ENCODE assay signal across 10 mouse cellular contexts in genomic region chr11:116725031-116725948, GRCm38 (mm10). TPM values are rescaled to one million over a fixed set of nuclear protein-coding genes. Genes with fewer than 3 reads are reported as not detected.
DNase-seq lines count a peak whose midpoint lies in the region; ATAC-seq lines count a peak whose summit lies in the region.
"Had no signal": no experiment of that assay in that cellular context is flagged by ENCODE, and none has a peak within 500 bp of the region (broad histone marks: within the 10 kb centered on the region; RNA-seq: fewer than 3 reads in every experiment).

No protein-coding gene starts in this region.

- H3K27ac ChIP-seq in kidney, embryonic 16.5 days (ENCODE audit: low read length): no peak overlapping the region
- H3K27ac ChIP-seq in embryonic facial prominence, embryonic 14.5 days (replicated peaks; ENCODE audit: low read depth, low read length): 0 out of 2 replicates have a peak overlapping the region, but pooled peaks have one; percentile 21
- no peak overlapping the region for H3K27ac ChIP-seq in midbrain, embryonic 15.5 days

- DNase-seq in kidney, postnatal 36 days: no peak
- peak; percentile 93 for DNase-seq in WW6 (ENCODE audit: low read depth, low spot score)
- peak; percentile 63 for DNase-seq in embryonic facial prominence, embryonic 14.5 days (ENCODE audit: low spot score)
- no peak for DNase-seq in spleen, postnatal 10 days (ENCODE audit: low spot score in 2 of 2)
- no peak for DNase-seq in gastrocnemius, postnatal 14 days
- no peak for DNase-seq in thymus, postnatal 36 days
- DNase-seq: adrenal gland, postnatal 14 days had no signal

- 39% methylated on average over 27 of the region's 27 CpGs for WGBS in kidney, embryonic 16.5 days
- WGBS in embryonic facial prominence, embryonic 14.5 days: 40% methylated on average over 27 of the region's 27 CpGs
- 34% methylated on average over 27 of the region's 27 CpGs for WGBS in midbrain, embryonic 15.5 days

- ATAC-seq in kidney, embryonic 16.5 days (ENCODE audit: low FRiP score, low TSS enrichment): no peak
- peak; percentile 74 for ATAC-seq in embryonic facial prominence, embryonic 14.5 days (ENCODE audit: low read depth)
- ATAC-seq in midbrain, embryonic 15.5 days (replicated peaks): no peak

- no peaks in the 10 kb centered on the region for H3K36me3 ChIP-seq in kidney, embryonic 16.5 days (ENCODE audit: insufficient read depth, low read length)
- no peaks in the 10 kb centered on the region for H3K36me3 ChIP-seq in embryonic facial prominence, embryonic 14.5 days (ENCODE audit: control insufficient read depth, insufficient read depth, low read length)
- no peaks in the 10 kb centered on the region for H3K36me3 ChIP-seq in midbrain, embryonic 15.5 days (replicated peaks)

- no peak overlapping the region for H3K9ac ChIP-seq in kidney, embryonic 16.5 days (replicated peaks; ENCODE audit: low read length)
- no peak overlapping the region for H3K9ac ChIP-seq in embryonic facial prominence, embryonic 14.5 days (ENCODE audit: low read depth, low read length)
- H3K9ac ChIP-seq in midbrain, embryonic 15.5 days: no peak overlapping the region

- peak overlapping the region; percentile 13; the same call in 1 of the 2 replicates for H3K4me3 ChIP-seq in kidney, embryonic 16.5 days (ENCODE audit: low read length)
- peak overlapping the region; percentile 16; the same call in 1 of the 2 replicates for H3K4me3 ChIP-seq in embryonic facial prominence, embryonic 14.5 days (ENCODE audit: low read depth, low read length)
- peak overlapping the region; percentile 17 for H3K4me3 ChIP-seq in midbrain, embryonic 15.5 days

- H3K4me1 ChIP-seq in kidney, embryonic 16.5 days (ENCODE audit: insufficient read depth, low read length): peaks cover 3% of the 10 kb centered on the region; the same call in 1 of the 2 replicates
- H3K4me1 ChIP-seq in embryonic facial prominence, embryonic 14.5 days (ENCODE audit: control insufficient read depth, insufficient read depth, low read length): peaks cover 8% of the 10 kb centered on the region; the same call in 1 of the 2 replicates
- H3K4me1 ChIP-seq in midbrain, embryonic 15.5 days: no peaks in the 10 kb centered on the region

- peak overlapping the region; percentile 34 for H3K4me2 ChIP-seq in kidney, embryonic 16.5 days (replicated peaks; ENCODE audit: low read depth, low read length)
- peak overlapping the region; percentile 32 for H3K4me2 ChIP-seq in embryonic facial prominence, embryonic 14.5 days (ENCODE audit: low read depth, low read length)
- H3K4me2 ChIP-seq in midbrain, embryonic 15.5 days: peak overlapping the region; percentile 43

- intact Hi-C loops in gastrocnemius, postnatal 14 days (cut with DNase I; ENCODE audit: low total_unique reads): no loop called here

- H3K27me3 ChIP-seq in kidney, embryonic 16.5 days (ENCODE audit: insufficient read depth, low read length): no peaks in the 10 kb centered on the region
- no peaks in the 10 kb centered on the region; the same call in 1 of the 2 replicates for H3K27me3 ChIP-seq in embryonic facial prominence, embryonic 14.5 days (replicated peaks; ENCODE audit: control insufficient read depth, insufficient read depth, low read length)
- H3K27me3 ChIP-seq in midbrain, embryonic 15.5 days (replicated peaks): no peaks in the 10 kb centered on the region

- H3K9me3 ChIP-seq in kidney, embryonic 16.5 days (ENCODE audit: low read length): peaks cover 5% of the 10 kb centered on the region; the same call in 1 of the 2 replicates
- H3K9me3 ChIP-seq in embryonic facial prominence, embryonic 14.5 days (ENCODE audit: control insufficient read depth, low read length): no peaks in the 10 kb centered on the region
- no peaks in the 10 kb centered on the region for H3K9me3 ChIP-seq in midbrain, embryonic 15.5 days

RNA-seq across cellular contexts. Expression of gene St6galnac1, which starts 50.0 kb away (rescaled TPM):
- not detected in 2 replicates for polyA plus RNA-seq in kidney, embryonic 16.5 days (2015; fragmentation: Nextera tagmentation; extraction: Ambion mirVana)
- polyA plus RNA-seq in embryonic facial prominence, embryonic 14.5 days (2014; fragmentation: Nextera tagmentation; extraction: Ambion mirVana): 0.11 TPM in 1 of 2 replicates, not detected in the other
- not detected in 2 replicates for polyA plus RNA-seq in midbrain, embryonic 15.5 days (2015; fragmentation: Nextera tagmentation; extraction: Ambion mirVana)
- total RNA-seq in gastrocnemius, postnatal 14 days (2021): not detected
- total RNA-seq: adrenal gland, postnatal 14 days had no signal
- polyA plus RNA-seq: large intestine, adult 2 months had no signal

Comparison
In these comparisons a context has a peak if more than half of its experiments do, and no peak if none do; other contexts are left out.
1. DNase-seq: peak in WW6 (single experiment) and embryonic facial prominence, embryonic 14.5 days (single experiment); none in kidney, postnatal 36 days (0 of 2), spleen, postnatal 10 days (0 of 2), gastrocnemius, postnatal 14 days (single experiment) and thymus, postnatal 36 days (0 of 2).
2. Peak in every context shown above with its lines, with median percentiles within 50 percentile points of each other: H3K4me2 ChIP-seq and H3K4me3 ChIP-seq.